Mouse (Mus musculus): ENCODE measurements around the gene Rab30.

DNA sequence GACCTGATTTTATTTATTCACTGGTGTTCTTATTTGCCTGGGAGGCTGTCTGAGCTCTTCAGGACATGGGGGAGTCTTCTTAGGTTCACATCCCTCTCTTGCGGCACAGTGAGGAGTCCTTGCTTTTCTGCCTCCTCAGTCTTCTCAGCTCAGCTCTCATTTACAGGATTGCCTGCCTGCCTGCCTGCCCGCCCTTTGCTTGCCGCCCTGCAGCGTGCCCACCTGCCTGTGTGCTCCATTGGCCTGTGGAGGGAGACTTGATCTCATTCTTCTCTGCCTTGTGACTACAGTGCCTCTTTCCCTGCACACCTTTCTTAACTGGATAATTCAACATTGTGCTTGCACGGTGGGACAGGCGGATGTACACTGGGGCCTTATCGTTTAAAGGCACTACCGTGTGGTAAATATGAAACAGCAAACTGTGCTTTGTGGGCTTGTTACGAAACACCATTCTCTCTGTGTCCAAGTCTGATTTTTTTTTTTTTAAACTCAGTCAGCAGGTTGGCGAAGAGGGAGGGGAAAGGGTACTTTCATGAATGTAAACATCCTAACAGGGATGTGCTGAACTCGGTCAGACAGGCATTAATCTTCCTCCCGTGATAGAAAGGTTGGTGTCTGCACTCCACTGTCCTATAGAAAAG lies 41.9 kb downstream of the Rab30 start:
- no peak for TF ChIP-seq CTCF (IDR thresholded peaks at IDR 0.05; ENCODE audit: low read depth)
- no peak for TF ChIP-seq EP300 (IDR thresholded peaks at IDR 0.05; ENCODE audit: low read depth)

Measured in liver, embryonic 14.5 days (tissue).